Mouse (Mus musculus) large intestine, adult 2 months (tissue): ENCODE data around the gene Nup160. TPM values are rescaled to one million over a fixed set of nuclear protein-coding genes. Genes with fewer than 3 reads are reported as not detected.

Experiments used
- DNase-seq: peaks from one replicate; pipeline ENCODE4 v3.0.0-alpha.2; 2012; ENCODE audit warnings: low read depth, low spot score
- WGBS: fragments of 180-500 bp; shearing (Covaris S2); methylation state at CpG from one replicate; pipeline ENCODE4 v1.1.7; 2018; 5-methylcytosine and 5-hydroxymethylcytosine counted together
- polyA plus RNA-seq: library from polyadenylated mRNA; depleted of rRNA; stranded (reverse); fragments of >200 nt; gene quantifications from 2 replicates; pipeline ENCODE4 v1.2.3, GENCODE M21; 2012; rRNA removed

Nup160 gene
- 8.9 and 11.3 TPM in 2 replicates for polyA plus RNA-seq

DNA sequence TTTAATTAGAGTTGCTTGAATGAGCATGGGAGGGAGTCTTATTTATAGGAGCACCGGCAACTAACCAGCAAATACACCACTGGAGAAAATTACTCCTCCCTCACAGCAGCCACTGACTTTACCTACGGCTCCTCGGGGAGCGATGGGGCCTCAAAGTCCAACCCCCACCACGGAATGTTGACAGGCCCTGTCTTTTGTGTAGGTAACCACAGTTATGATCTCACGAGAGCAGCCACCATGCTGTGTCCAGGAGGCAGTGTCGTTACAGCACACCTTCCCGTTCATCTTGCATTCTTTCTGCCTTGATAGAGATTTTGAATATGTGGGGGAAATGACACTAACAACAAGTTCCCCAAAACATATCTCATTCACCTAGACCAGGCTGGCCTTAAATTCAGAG lies at the start of gene Nup160:
Gene Nup160 (plus strand): TSS at position 209 of the 400 bp plus-strand sequence.
- 73% methylated on average over 8 of the region's 8 CpGs for WGBS
- DNase-seq, result no peak

DNA sequence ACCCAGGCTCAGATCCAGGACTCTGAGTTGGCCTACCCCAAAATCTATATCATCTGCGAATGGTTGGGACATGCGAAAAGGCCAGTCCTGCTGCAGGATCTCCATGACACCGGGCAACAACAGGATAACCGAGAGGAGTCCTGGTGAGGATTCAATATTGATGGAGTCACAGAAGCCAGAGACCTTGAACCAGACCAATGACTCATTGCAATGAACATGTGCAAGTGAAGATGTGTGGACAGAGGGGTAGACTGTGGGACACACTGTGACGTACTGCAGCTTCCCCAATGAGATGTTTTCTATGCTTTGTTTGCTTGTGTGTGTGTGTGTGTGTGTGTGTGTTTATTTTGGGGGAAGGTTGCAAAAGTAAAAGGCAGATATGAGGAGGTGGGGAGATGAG lies 48.8 kb upstream of the Nup160 start:
- DNase-seq, result no peak
- 89% methylated on average over 5 of the region's 5 CpGs for WGBS

DNA sequence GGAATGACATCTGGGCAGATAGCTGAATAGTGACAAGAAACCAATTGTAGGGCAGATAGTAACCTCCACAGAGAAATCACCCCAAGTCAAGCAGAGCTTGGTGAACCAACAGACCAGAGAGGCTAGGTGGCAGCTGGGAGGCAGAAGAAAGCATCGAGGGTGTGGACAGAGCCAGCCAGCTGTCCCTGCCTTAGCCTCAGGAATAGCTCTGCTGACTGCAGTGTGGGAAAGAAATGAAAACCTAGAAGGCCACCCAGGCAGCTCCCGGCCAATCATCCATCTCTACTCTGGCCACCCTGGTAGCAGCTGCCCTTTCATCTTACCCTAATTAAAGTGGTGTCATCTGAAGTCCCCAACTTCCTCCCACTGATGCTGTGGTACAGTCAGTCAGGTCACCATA lies 47.5 kb upstream of the Nup160 start:
- DNase-seq, result no peak
- 29% methylated on average over 2 of the region's 2 CpGs for WGBS

DNA sequence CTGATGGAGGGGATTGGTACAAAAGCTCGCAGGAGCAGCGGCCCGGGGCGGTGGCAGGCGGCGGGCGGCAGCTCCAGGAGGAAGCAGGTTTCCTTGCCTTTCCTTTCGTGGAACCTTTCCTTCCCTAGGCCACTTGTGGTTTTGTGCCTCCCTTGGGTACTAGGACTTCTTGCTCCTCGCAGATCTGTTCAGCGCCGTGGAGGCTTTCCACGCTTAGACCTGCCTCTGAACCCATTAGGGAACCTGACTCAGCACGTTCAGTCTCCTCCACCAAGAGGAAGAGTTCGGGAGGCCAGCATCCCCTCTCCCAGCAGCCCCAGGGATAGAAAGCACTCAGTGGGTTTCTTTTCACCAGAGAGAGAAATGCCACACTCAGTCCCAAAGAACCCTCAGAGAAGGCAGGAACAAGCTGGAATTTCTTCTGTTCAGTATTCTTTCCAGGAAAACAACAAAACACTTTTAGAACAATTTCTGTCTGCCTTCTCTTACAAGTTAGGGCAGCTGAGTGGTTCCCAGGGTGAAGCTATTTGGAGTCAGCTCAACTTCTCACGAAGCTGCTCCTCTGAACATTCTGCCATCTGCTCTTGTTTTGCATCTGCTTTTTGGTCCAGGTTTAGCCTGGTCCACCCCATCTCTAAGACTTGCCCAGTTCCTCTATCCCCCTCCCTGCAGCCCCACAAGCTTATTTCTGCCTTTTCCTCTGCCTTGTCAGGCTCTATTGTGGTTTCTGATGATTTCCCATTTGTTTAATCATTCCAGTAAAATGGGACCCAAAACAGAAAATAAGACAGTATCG lies 44.9 kb upstream of the Nup160 start:
- 79% methylated on average over 16 of the region's 16 CpGs for WGBS
- DNase-seq, result no peak

DNA sequence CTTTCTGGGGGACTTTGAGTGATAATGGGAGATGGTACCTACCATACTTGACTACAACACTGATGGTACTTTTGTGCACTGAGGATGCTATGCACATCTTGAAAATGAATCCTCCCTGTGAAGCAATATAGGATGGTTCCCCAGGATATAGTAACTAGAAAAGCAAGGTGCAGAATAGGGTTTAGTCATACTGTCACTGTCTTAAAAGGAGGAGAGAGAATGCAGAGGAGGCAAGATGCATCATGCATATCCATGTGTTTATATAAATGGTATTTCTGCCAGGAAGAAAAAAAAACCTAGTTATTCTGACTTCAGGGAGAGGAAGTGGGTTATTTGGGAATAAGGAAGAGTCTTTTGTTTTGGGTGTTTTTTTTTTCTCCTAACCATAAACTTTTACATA lies 42.3 kb upstream of the Nup160 start:
- DNase-seq, result no peak

DNA sequence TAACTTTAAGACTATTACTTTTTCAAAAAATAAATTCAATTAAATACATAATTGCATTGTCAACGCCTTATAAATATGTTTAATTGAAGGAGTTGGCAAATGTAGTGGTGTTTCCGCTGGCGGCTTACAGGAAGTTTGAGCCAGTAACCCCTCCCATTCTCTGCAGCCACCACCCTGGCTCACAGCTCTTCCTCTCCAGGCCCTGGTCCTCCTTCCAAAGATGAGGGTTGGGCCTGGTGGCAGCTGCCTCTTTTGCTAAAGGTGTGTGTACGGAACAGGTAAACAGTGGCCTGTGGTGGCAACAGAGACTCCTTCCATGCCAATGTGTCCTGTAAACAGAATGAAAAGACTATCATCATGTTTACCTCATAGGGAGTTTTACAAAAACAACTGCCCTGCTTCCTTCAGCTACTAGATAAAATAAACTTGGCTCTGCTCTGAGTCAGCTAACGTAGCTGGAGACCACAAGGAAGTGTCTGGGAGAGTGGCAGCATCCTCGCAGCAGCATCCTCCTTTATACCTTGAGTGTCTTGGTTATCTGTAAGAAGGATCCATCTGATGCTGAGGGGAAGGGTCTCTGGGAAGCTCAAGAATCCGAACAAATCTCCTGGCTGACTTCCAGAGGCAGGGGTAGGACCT lies 41.8 kb upstream of the Nup160 start:
- no peak for DNase-seq
- 12% methylated on average over 7 of the region's 7 CpGs for WGBS

DNA sequence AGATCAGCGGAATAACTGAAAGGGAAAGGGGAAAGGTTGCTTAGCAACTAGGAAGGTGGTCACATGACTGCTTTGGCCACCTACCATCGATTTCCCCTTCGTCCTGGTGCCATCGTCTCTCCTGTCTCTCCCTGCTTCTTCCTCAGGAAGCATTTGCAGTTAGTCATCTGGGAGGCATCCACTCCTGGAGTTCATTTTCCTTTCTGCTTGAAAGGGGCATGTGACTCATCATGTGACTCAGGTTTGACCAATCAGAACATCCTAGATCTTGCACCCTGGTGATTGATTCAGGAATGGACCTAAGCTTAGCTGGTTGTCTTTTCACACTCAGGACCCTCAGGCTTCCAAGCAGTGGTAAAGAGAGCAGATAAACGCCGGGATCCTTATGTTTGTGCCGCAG lies 40.2 kb upstream of the Nup160 start:
- WGBS, result 94% methylated on average over 7 of the region's 7 CpGs
- no peak for DNase-seq

DNA sequence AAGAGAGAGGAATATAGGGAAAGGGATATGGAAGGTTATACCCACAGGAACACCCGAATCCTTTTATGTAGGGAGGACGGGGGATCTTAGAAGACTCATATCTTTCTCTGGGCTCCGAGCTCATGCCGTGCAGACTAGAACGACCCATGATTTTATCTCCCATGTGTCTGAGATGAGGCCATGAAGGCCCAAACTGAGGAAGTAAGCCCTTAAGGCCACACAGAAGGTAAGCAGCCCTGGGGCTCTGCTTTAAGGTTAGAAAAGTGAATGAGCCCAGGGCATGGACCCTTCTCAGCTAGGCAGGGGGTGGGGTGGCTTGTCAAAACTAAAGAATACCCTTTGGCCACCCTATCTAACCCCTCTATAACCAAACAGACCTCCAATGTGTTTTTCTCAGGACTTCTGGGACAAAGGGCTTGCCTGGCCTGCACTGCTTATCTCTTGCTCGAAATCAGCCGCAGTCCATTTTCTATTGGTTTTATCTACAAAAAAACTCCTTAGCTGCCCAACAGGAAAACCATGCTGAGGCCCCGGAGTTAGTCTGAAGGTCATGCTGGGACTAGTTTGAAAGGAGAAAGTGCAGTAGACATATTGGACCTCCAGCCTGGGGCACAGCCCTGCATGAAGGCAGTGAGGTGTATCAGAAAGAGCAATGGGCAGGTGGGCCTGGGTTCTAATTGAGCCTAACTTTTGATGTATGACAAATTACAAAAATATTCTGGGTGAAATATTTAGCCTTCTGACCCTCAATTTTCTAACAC lies 37.8 kb upstream of the Nup160 start:
- DNase-seq, result no peak
- WGBS, result 67% methylated on average over 8 of the region's 8 CpGs

DNA sequence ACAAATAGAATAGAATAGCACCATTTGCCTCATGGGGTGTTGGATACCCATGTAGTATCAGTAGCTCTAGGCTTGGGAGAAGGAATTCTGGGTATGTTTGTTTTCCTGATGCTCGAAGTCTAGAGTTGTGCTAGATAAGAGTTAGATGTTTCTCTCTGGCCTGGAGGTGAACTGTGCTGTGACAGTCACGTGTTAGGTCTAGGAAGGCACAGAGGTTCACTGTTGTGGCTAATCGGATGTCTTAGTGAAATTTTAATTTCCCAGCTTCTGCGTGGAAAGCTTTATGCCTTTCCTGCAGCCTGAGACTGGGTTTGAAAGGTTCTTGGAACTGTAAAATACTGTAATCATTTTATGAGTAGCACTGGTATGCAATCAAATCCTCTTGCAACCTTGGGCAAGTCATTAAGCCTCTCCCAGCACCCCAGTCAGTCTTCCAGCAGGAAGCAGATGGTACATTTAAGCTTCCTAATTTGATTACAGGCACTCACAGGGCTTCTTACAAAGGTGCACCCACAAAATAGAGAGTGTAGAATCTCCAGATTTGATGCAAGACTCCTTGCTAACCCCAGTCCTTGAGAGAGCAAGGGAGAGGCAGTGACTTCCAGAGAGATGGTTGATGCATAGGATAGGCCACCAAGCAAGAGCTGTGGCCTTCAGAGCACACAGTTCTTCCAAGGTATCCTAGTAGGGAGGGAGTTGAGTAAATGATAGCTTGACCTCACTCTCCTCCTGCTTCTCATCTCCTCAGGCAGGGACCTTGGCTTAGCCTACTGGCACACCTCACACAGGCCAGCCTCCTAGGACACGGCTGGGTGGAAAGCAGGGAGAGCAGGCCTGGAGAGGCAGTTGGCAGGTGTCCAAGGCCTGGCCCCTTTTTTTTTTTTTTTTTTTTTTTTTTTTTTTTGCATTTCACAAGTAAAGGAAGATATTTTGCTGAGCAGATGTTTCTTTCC lies 37.0 kb upstream of the Nup160 start:
- DNase-seq, result no peak
- 21% methylated on average over 5 of the region's 5 CpGs for WGBS

DNA sequence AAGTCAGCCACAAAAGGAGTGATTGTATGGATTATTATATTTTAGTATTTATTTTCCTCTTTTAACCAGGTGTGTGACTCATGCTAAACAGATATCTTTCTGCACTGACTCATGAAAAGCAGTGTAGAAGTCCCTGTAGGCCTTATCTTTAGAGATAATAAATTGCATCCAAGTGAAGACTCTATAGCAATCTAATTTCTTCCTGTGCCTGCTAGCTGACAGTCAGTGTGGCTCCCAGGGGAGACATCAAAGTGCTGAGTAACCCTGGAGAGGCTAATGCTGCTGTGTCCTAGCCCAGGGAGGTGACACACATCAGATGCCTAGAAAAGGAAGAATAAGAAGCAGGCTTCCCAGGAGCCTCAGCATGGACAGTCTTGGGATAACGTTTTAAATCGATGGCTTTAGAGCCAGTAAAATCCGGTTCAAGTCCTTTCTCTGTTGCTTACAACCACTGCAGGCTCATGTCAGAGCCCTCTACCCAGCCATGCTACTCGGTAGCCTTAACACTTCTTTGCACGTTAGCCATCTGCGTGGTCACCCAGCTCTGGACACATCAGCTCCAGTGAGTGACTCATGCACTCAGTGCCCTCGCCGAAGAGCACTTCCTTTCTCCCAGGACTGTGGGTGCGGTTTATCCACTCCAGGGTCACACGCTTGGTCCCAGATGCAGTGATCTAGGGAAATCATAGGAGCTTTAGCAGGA lies 35.9 kb upstream of the Nup160 start:
- DNase-seq, result no peak

DNA sequence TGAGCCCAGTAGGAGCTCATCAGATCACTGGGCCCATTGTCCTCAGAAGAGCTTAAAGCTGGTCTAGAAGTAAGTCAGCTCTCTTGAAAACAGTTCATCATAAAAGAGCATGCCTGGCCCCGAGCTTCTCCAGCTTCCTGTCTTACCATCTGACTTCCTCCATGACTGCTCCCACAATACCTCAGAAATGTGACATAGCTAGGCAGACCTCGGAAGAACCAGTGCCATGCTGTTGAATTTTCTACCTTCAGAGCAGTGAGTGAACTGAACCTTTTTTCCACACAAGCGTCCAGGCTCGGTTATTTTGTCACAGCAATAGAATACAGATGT lies 35.3 kb upstream of the Nup160 start:
- WGBS, result 79% methylated on average over 4 of the region's 4 CpGs
- DNase-seq, result no peak

More for the DNA sequence above, 35.9 kb upstream of the Nup160 start:
- 38% methylated on average over 10 of the region's 10 CpGs for WGBS

DNA sequence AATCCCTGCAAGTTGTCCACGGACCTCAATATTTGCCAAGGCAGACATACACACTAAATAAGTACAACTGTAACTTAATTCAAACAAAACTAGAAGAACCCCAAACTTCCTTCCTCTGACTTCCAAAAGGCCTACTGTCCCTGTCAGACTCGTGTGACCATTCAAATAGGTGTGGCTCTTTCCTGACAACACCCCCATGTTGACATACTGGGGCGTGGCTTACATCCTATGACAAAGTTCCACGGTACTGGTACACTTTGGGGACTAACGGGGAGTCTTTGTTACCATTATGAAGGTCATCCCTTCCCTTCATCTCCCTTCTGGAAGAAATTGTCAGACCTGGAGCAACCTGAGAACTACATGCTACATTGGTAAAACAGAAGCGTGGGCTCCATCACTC lies 29.9 kb upstream of the Nup160 start:
- WGBS, result 32% methylated on average over 6 of the region's 6 CpGs
- no peak for DNase-seq

DNA sequence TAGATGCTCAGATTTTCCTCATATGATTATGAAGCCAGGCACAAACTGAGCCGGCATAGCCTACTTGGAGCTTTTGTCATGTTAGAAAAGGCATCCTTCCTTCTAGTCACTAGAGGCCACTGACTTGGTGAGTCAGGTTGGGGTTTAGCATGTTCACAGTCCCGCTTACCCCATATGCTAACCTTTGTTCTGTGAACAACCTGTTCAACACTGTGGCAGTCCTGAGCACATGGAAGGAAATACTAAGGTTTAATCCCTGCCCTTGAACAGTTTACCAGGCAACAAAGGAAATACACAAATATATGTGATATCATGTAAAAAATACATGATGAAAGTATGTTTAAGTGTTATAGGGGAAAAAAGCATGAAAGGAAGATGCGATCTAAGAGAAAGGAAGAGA lies 27.6 kb upstream of the Nup160 start:
- WGBS, result 77% methylated on average over 3 of the region's 3 CpGs
- DNase-seq, result no peak

DNA sequence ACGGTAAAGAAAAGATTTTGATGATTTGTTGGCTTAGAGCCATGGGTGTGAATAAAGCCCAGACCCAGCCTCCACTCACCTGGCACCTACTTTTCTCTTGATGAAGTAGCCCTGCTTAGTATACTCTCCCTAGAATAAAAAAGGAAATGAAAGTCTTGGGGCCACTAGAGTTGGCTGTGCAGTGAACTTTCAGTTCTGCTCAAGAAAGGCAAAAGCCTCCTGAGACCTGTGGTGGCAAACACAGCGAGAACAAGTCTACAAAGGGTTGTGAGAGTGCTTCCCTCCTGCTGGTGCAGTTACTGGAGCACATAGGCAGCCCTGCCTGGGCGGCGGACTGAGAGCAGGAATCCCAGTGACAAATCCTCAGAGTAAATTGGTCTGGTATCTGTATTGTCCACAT lies 27.1 kb upstream of the Nup160 start:
- DNase-seq, result no peak
- WGBS, result 60% methylated on average over 4 of the region's 4 CpGs

DNA sequence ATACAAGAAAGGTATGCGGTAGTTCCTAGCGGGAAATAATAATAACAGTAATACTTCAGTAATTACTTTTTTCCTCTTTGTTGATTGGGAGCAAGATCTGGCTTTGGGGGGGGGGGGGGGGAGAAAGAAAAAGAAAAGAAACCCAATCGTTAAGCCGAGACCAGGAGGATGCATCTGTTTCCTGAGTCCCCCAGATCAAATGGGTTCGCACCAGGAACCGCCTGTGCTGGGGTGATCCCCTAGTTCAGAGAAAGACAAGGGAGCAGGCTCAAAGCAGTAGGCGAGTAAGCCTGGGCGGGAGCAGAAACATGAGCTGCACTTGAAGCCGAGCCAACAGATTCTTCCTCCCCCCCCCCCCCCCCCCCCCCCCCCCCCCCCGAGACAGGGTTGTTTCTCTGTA lies 24.9 kb upstream of the Nup160 start:
- WGBS, result 76% methylated on average over 9 of the region's 10 CpGs
- DNase-seq, result no peak

DNA sequence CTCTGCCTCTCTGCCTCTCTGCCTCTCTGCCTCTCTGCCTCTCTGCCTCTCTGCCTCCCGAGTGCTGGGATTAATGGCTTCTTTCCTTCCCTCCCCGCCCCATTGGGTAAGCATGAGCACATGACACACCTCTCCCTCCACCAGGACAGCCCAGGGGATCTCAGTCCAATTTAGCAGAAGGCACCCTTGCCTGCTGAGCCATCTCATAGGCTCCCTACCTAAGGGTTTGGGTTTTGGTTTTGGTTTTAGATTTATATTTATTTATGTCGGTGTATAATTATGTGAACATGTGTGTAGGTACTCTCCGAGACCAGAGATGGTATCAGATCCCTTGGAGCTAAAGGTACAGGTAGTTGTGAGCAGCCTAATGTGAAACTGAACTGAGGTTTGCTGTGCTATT lies 24.0 kb upstream of the Nup160 start:
- WGBS, result 54% methylated on average over 4 of the region's 4 CpGs
- no peak for DNase-seq

DNA sequence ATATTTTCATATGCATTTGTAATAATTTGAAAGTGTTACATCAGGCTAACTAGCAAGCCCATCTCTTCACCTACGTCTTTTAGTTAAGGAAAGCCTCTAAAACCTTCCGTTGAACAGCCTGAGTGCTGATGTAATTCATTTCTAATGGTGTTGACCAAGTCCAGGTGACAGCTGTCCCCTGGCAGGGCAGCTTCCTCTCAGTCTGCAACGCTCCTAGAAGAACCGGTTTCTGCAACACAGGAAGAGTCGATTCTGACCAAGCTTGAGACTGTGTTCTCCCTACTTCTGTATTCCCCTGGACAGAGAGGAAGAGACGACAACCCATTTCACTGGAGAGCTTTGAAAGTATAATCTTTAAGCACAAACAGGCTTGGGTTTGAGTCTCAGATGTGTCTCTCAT lies 21.6 kb upstream of the Nup160 start:
- no peak for DNase-seq
- WGBS, result 21% methylated on average over 6 of the region's 6 CpGs

DNA sequence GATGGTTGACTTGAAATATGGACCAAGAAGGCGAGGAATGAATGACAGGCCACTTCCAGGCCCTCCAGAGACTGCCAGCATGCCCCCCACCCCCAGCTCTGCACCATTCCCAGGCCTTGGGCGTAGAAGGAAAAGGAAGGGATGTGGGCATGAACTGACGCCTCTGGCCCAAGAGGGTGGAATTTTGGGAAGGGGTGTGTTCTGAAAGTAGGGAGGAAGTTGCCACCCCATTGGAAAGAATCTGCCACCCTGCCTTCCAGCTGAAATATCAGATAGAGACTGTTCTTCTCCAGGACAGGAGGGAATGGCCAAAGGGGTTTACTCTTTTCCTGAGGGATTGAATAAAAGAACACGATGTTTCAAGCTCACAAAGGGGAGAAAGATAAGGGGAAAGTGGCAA lies 18.4 kb upstream of the Nup160 start:
- DNase-seq, result no peak
- WGBS, result 91% methylated on average over 4 of the region's 4 CpGs

DNA sequence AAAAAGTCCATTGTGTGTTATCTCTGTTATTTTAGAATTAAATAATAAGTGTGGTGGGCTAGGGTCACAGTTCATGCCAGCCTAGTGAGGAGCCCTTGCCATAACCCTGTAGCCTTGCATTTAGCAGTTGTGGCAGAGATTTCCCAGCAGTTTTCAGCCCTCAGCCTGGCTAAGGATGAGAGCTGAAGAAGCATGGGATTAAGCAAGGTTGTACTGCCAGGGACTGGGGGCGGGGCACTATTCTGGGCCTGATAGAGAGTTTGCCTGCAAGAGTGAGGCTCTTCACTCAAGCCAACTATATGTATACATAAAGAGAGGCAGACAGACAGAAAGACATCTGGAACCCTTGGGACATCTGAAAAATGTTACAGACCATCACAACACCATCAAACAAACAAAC lies 18.0 kb upstream of the Nup160 start:
- WGBS, result 100% methylated on average over 1 of the region's 1 CpGs
- DNase-seq, result no peak
